Mouse (Mus musculus) limb, embryonic 11.5 days (tissue): ENCODE measurements around the gene Vstm5. TPM values are rescaled to one million over a fixed set of nuclear protein-coding genes. Genes with fewer than 3 reads are reported as not detected.

Experiments used
- ATAC-seq: fragments of 200-750 bp; cut with Nextera tagmentation; 2 replicates; pipeline ENCODE4 v1.8.0; 2017; ENCODE audit warnings: low read depth; ENCODE audit not compliant: insufficient number of reproducible peaks, low FRiP score, low TSS enrichment
- DNase-seq: peaks from one replicate; pipeline ENCODE4 v3.0.0-alpha.2; 2015; ENCODE audit warnings: low spot score
- H3K27ac ChIP-seq: fragments of 300-500 bp; sonication (generic); replicated peaks from 2 replicates; pipeline ENCODE4 v1.5.1; 2014; ENCODE audit warnings: low read depth, mild to moderate bottlenecking, low read length
- H3K27me3 ChIP-seq: fragments of 300-500 bp; sonication (generic); 2 replicates; pipeline ENCODE4 v1.6.1; 2014; ENCODE audit warnings: mild to moderate bottlenecking, low read length, mixed read lengths; ENCODE audit not compliant: control insufficient read depth, insufficient read depth
- H3K36me3 ChIP-seq: fragments of 300-500 bp; sonication (generic); 2 replicates; pipeline ENCODE4 v1.6.1; 2014; ENCODE audit warnings: mild to moderate bottlenecking, low read length, moderate library complexity, mixed read lengths; ENCODE audit not compliant: control insufficient read depth, insufficient read depth
- H3K4me1 ChIP-seq: fragments of 300-500 bp; sonication (generic); 2 replicates; pipeline ENCODE4 v1.6.1; 2014; ENCODE audit warnings: low read length, mixed read lengths; ENCODE audit not compliant: control insufficient read depth, insufficient read depth
- H3K4me2 ChIP-seq: fragments of 300-500 bp; sonication (generic); 2 replicates; pipeline ENCODE4 v1.6.1; 2014; ENCODE audit warnings: low read depth, mild to moderate bottlenecking, moderate library complexity; ENCODE audit not compliant: severe bottlenecking
- H3K4me3 ChIP-seq: fragments of 300-500 bp; sonication (generic); 2 replicates; pipeline ENCODE4 v1.5.1; 2014; ENCODE audit warnings: low read depth, low read length
- H3K9ac ChIP-seq: fragments of 300-500 bp; sonication (generic); 2 replicates; pipeline ENCODE4 v1.6.1; 2014; ENCODE audit warnings: mild to moderate bottlenecking, low read length
- H3K9me3 ChIP-seq: fragments of 300-500 bp; sonication (generic); 2 replicates; pipeline ENCODE4 v1.6.1; 2016; ENCODE audit warnings: low read length; ENCODE audit not compliant: control insufficient read depth
- WGBS: fragments of 180-500 bp; shearing (Covaris S2); extraction: QIAGEN DNeasy Blood & Tissue Kit; methylation state at CpG from one replicate; pipeline ENCODE4 v1.1.7; 2014; 5-methylcytosine and 5-hydroxymethylcytosine counted together
- polyA plus RNA-seq: library from polyadenylated mRNA; unstranded; fragments of >200 nt; fragmentation: Nextera tagmentation; extraction: Ambion mirVana; gene quantifications from 2 replicates; pipeline ENCODE4 v1.2.1, GENCODE M21; 2014

The Vstm5 gene
- polyA plus RNA-seq, 1 experiment from 2014 or later, result 1.5 TPM

DNA sequence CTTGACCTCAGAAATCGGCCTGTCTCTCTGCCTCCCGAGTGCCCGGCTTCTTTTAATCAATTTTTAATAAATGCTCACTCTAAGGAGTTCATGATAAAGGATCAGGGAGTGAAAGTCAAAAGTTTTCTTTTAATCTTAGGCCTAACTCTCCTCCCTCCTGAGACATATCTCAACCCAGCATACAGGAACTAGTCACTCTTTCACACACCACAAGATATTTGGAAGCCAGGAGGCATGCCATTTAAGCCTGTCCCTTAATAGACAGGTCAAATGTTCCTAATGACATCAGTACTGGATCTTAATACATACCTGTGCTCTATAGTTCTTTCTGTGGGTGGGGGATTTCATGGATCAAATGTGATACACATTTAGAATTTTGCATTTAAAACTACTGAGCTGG, 39.5 kb downstream of the Vstm5 start:
- H3K4me2 ChIP-seq, result no peak overlapping the region
- H3K4me1 ChIP-seq, result peaks cover 5% of the 10 kb centered on the region; the same call in 1 of the 2 replicates
- H3K4me3 ChIP-seq, result no peak overlapping the region; the same call in 1 of the 2 replicates

GRCm38 (mm10) chr9:15279139-15279648, 40.3 kb downstream of the Vstm5 start:
- DNase-seq, result no peak
- no peak; the same call in 1 of the 2 replicates for ATAC-seq
- 8% methylated on average over 19 of the region's 19 CpGs for WGBS

More for the DNA sequence above, 39.5 kb downstream of the Vstm5 start:
- no peaks in the 10 kb centered on the region for H3K9me3 ChIP-seq
- no peaks in the 10 kb centered on the region for H3K27me3 ChIP-seq
- ATAC-seq (no peak), DNase-seq (no peak)
- H3K36me3 ChIP-seq, result peaks cover 11% of the 10 kb centered on the region; the same call in 1 of the 2 replicates
- H3K27ac ChIP-seq, result no peak overlapping the region
- WGBS, result 92% methylated on average over 3 of the region's 3 CpGs
- H3K9ac ChIP-seq, result no peak overlapping the region

DNA sequence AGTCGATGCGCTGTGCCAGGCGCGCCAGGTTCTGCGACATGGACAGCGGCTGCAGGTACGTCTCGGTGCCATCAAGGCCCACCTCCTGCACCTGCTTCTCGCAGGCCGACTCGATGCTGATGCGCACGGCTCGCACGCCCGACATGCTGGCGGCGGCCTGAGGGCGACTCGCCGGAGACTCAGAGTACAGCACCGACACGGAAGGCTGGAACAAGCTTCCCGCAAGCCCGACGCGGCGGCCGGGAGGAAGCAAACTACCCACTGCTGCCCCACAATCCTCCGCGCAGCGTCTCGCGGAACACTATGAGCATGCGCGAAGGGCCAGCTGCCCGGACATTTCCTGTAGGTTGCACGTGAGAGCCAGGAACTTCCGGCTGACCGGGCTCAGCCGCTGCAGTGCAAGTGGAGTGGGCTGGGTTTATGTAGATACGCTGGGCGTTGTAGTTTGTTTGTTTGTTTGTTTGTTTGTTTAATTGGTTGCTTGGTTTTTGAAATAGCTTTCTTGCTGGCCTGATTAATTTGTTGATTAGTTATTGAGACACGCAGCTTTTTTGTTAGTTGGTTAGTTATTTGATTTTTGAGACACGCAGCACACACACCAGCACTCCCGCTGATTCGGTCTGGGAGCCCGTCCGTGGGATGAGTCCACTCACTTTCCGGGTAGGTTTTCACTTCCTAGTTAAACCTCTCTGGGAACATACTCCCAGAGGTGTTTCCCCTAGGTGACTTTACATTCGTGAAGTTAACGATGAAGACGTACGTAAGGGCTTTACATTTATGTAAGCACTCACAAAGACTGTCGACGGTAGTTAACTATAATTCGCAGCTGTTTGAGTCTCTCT, 41.0 kb downstream of the Vstm5 start, which contains the start of gene Med17:
Gene Med17, minus strand, starts transcription at position 283 of the 842 bp plus-strand sequence.
- Histone ChIP-seq H3K4me3 (peak within 1 kb of the TSS; percentile 97), H3K9me3 (no peaks in the 10 kb centered on the region), H3K36me3 (peaks cover 6% of the 10 kb centered on the region; the same call in 1 of the 2 replicates), H3K27ac (peak within 1 kb of the TSS; percentile 73), H3K9ac (peak within 1 kb of the TSS; percentile 91), H3K4me2 (peak within 1 kb of the TSS; percentile 78), H3K4me1 (peaks cover 5% of the 10 kb centered on the region; the same call in 1 of the 2 replicates), H3K27me3 (no peaks in the 10 kb centered on the region)
- WGBS, result 1% methylated on average over 57 of the region's 57 CpGs
- ATAC-seq, result peak; percentile 95
- DNase-seq, result peak; percentile 96

More at GRCm38 (mm10) chr9:15279139-15279648, 40.3 kb downstream of the Vstm5 start:
- H3K4me3 ChIP-seq, result peak overlapping the region; percentile 97
- peaks cover 5% of the 10 kb centered on the region; the same call in 1 of the 2 replicates for H3K4me1 ChIP-seq
- peak overlapping the region; percentile 91 for H3K9ac ChIP-seq
- H3K9me3 ChIP-seq, result no peaks in the 10 kb centered on the region
- peak overlapping the region; percentile 73 for H3K27ac ChIP-seq
- H3K36me3 ChIP-seq, result peaks cover 6% of the 10 kb centered on the region; the same call in 1 of the 2 replicates
- no peaks in the 10 kb centered on the region for H3K27me3 ChIP-seq
- peak overlapping the region; percentile 51 for H3K4me2 ChIP-seq

GRCm38 (mm10) chr9:15280491-15280879, 41.6 kb downstream of the Vstm5 start:
- Histone ChIP-seq H3K4me3 (peak overlapping the region; percentile 97), H3K4me2 (peak overlapping the region; percentile 78), H3K9ac (peak overlapping the region; percentile 74), H3K36me3 (peaks cover 4% of the 10 kb centered on the region; the same call in 1 of the 2 replicates), H3K27me3 (no peaks in the 10 kb centered on the region), H3K4me1 (peaks cover 5% of the 10 kb centered on the region; the same call in 1 of the 2 replicates), H3K9me3 (no peaks in the 10 kb centered on the region), H3K27ac (no peak overlapping the region)
- WGBS, result 47% methylated on average over 5 of the region's 5 CpGs
- no peak for DNase-seq
- ATAC-seq, result no peak

GRCm38 (mm10) chr9:15285443-15285842, 46.6 kb downstream of the Vstm5 start:
- Histone ChIP-seq H3K27me3 (no peaks in the 10 kb centered on the region), H3K9ac (no peak overlapping the region), H3K36me3 (no peaks in the 10 kb centered on the region), H3K4me2 (no peak overlapping the region), H3K4me1 (peaks cover 3% of the 10 kb centered on the region; the same call in 1 of the 2 replicates), H3K27ac (no peak overlapping the region), H3K9me3 (no peaks in the 10 kb centered on the region), H3K4me3 (no peak overlapping the region)
- WGBS, result 68% methylated on average over 3 of the region's 3 CpGs
- ATAC-seq (no peak), DNase-seq (no peak)

DNA sequence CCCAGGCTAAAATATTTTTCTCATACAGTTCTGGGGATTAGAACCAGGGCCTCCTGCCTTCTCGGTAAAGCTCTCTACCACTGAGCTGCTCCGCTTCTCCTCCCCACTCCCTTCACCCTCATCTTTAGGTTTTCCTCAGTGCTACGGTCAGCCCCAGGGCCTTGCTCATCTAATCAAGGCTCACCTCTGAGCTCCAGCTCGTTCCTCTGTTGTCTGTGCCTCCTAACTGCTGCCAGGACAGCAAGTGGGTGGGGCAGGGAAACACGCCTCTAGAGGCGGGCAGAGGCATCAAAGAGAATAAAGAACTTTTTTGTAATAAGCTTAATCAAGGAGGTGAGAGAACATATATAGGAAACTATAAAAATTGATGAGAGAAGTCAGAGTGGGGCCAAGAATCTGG, 49.0 kb downstream of the Vstm5 start:
- H3K36me3 ChIP-seq, result no peaks in the 10 kb centered on the region
- no peak overlapping the region for H3K4me2 ChIP-seq
- ATAC-seq (no peak), DNase-seq (no peak)
- no peaks in the 10 kb centered on the region for H3K9me3 ChIP-seq
- 60% methylated on average over 6 of the region's 6 CpGs for WGBS
- no peaks in the 10 kb centered on the region for H3K27me3 ChIP-seq
- H3K4me1 ChIP-seq, result no peaks in the 10 kb centered on the region
- no peak overlapping the region for H3K27ac ChIP-seq
- no peak overlapping the region for H3K9ac ChIP-seq
- no peak overlapping the region for H3K4me3 ChIP-seq

DNA sequence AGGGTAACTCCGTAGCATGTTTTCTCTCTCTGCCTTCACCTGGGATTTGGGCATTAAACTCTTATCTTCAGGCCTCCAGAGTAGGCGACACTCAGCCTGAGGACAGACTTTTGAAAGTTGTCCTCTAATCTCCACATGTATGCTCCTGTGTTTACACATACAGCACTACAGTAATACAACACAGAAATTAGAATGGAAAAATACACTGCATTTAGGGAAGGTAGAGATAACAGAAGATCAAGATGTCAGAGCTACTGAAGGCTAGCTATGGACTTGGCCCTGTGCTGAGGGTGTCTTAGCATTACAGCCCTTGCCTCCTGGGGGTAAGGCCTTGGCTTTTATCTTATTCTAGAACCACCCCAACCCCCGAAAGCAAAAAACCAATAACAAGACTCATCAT, 49.6 kb downstream of the Vstm5 start:
- Histone ChIP-seq H3K4me2 (no peak overlapping the region), H3K27me3 (no peaks in the 10 kb centered on the region), H3K9ac (no peak overlapping the region), H3K27ac (no peak overlapping the region), H3K4me3 (no peak overlapping the region), H3K9me3 (no peaks in the 10 kb centered on the region), H3K4me1 (no peaks in the 10 kb centered on the region), H3K36me3 (no peaks in the 10 kb centered on the region)
- WGBS, result 86% methylated on average over 3 of the region's 3 CpGs
- ATAC-seq, result no peak
- no peak for DNase-seq

- 85% methylated on average over 6 of the region's 6 CpGs for WGBS
- Histone ChIP-seq H3K4me2 (no peak overlapping the region), H3K27ac (no peak overlapping the region), H3K9me3 (no peaks in the 10 kb centered on the region), H3K4me1 (no peaks in the 10 kb centered on the region), H3K27me3 (no peaks in the 10 kb centered on the region), H3K36me3 (no peaks in the 10 kb centered on the region), H3K9ac (no peak overlapping the region), H3K4me3 (no peak overlapping the region)
- DNase-seq (no peak), ATAC-seq (no peak)
These were observed 50.4 kb downstream of the Vstm5 start for GRCm38 (mm10) chr9:15289251-15289650.
